Mouse (Mus musculus) limb, embryonic 14.5 days (tissue): ENCODE results near the gene Gpalpp1. TPM values are rescaled to one million over a fixed set of nuclear protein-coding genes. Genes with fewer than 3 reads are reported as not detected.

ENCODE experiments used
- ATAC-seq: fragments of 200-750 bp; cut with Nextera tagmentation; 2 replicates; pipeline ENCODE4 v1.8.0; 2017; ENCODE audit warnings: low read depth, moderate number of reproducible peaks, moderate TSS enrichment; ENCODE audit not compliant: low FRiP score
- DNase-seq: peaks from one replicate; pipeline ENCODE4 v3.0.0-alpha.2; 2015; ENCODE audit warnings: low spot score
- H3K27ac ChIP-seq: fragments of 300-500 bp; sonication (generic); replicated peaks from 2 replicates; pipeline ENCODE4 v1.5.1; 2014; ENCODE audit warnings: low read depth, mild to moderate bottlenecking, low read length, moderate library complexity, mixed read lengths
- H3K27me3 ChIP-seq: fragments of 300-500 bp; sonication (generic); 2 replicates; pipeline ENCODE4 v1.6.1; 2014; ENCODE audit warnings: low read length, mixed read lengths; ENCODE audit not compliant: control insufficient read depth, insufficient read depth
- H3K36me3 ChIP-seq: fragments of 300-500 bp; sonication (generic); 2 replicates; pipeline ENCODE4 v1.6.1; 2014; ENCODE audit warnings: mild to moderate bottlenecking, low read length, moderate library complexity, mixed read lengths; ENCODE audit not compliant: control insufficient read depth, insufficient read depth
- H3K4me1 ChIP-seq: fragments of 300-500 bp; sonication (generic); 2 replicates; pipeline ENCODE4 v1.6.1; 2014; ENCODE audit warnings: antibody characterized with exemption, low read length, mixed read lengths; ENCODE audit not compliant: control insufficient read depth, insufficient read depth
- H3K4me2 ChIP-seq: fragments of 300-500 bp; sonication (generic); replicated peaks from 2 replicates; pipeline ENCODE4 v1.6.1; 2014; ENCODE audit warnings: low read depth, mild to moderate bottlenecking, low read length, moderate library complexity; ENCODE audit not compliant: severe bottlenecking
- H3K4me3 ChIP-seq: fragments of 300-500 bp; sonication (generic); replicated peaks from 2 replicates; pipeline ENCODE4 v1.5.1; 2014; ENCODE audit warnings: low read length
- H3K9ac ChIP-seq: fragments of 300-500 bp; sonication (generic); 2 replicates; pipeline ENCODE4 v1.6.1; 2014; ENCODE audit warnings: mild to moderate bottlenecking, low read depth, low read length, moderate library complexity; ENCODE audit not compliant: severe bottlenecking
- H3K9me3 ChIP-seq: fragments of 300-500 bp; sonication (generic); 2 replicates; pipeline ENCODE4 v1.6.1; 2016; ENCODE audit warnings: low read length; ENCODE audit not compliant: control insufficient read depth
- POLR2A ChIP-seq: fragments of 200-500 bp; IDR thresholded peaks from 2 replicates; pipeline ENCODE4 v1.8.0; 2012; ENCODE audit warnings: inconsistent platforms, mild to moderate bottlenecking, moderate library complexity, borderline replicate concordance; ENCODE audit not compliant: insufficient read depth, insufficient read length; ENCODE audit errors: extremely low read depth
- WGBS: fragments of 180-500 bp; shearing (Covaris S2); extraction: QIAGEN DNeasy Blood & Tissue Kit; methylation state at CpG from one replicate; pipeline ENCODE4 v1.1.7; 2014; 5-methylcytosine and 5-hydroxymethylcytosine counted together
- polyA plus RNA-seq, 2 experiments: library from polyadenylated mRNA; depleted of rRNA in 1 of 2; stranded (reverse) in 1 of 2; unstranded in 1 of 2; fragments of >200 nt; fragmentation: Nextera tagmentation in 1 of 2; extraction: Ambion mirVana in 1 of 2; gene quantifications; 2 replicates each; pipeline versions ENCODE4 v1.2.1 to v1.2.3; 2012 to 2014

Gene Gpalpp1
- polyA plus RNA-seq, 2 experiments = 10.6 to 12.7 TPM

GRCm38 (mm10) chr14:76115744-76116143 lies 5.2 kb upstream of the Gpalpp1 start:
- no peak overlapping the region for H3K27ac ChIP-seq
- H3K9me3 ChIP-seq = no peaks in the 10 kb centered on the region
- H3K9ac ChIP-seq = no peak overlapping the region
- peaks cover 48% of the 10 kb centered on the region for H3K36me3 ChIP-seq
- no peak overlapping the region for H3K4me3 ChIP-seq
- WGBS = 82% methylated on average over 5 of the region's 5 CpGs
- H3K4me1 ChIP-seq = 0 out of 2 replicates have a peak, but pooled peaks cover 3% of the 10 kb centered on the region
- no peak for TF ChIP-seq POLR2A
- no peak for DNase-seq
- H3K4me2 ChIP-seq = no peak overlapping the region
- ATAC-seq = no peak
- no peaks in the 10 kb centered on the region for H3K27me3 ChIP-seq

DNA sequence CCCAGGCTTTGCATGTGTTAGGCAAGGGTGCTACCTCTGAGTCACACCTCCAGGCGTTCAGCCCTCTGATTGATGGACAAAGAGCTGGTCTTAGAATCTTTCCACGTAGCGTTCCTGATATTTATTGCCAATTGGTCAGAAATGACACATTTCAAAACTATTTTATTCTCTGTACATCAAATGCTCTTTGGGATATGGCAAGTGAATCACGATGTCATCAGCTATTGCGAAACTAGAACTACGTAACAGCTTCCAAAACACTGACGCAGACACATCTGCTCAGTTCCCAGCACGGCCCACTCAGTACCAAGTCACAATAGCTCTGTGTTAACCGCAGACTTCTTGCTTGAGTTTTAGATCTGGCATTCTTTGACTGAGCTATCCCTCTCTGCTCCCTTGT lies 11.0 kb downstream of the Gpalpp1 start:
- no peaks in the 10 kb centered on the region for H3K27me3 ChIP-seq
- DNase-seq = no peak
- ATAC-seq = no peak
- no peak overlapping the region for H3K27ac ChIP-seq
- H3K9ac ChIP-seq = no peak overlapping the region
- TF ChIP-seq POLR2A = no peak
- H3K4me3 ChIP-seq = no peak overlapping the region
- H3K36me3 ChIP-seq = peaks cover 72% of the 10 kb centered on the region
- H3K4me2 ChIP-seq = no peak overlapping the region
- no peaks in the 10 kb centered on the region for H3K9me3 ChIP-seq
- no peaks in the 10 kb centered on the region for H3K4me1 ChIP-seq
- 94% methylated on average over 9 of the region's 9 CpGs for WGBS

GRCm38 (mm10) chr14:76097815-76098214 lies 12.7 kb downstream of the Gpalpp1 start:
- Histone ChIP-seq H3K27ac (no peak overlapping the region), H3K27me3 (no peaks in the 10 kb centered on the region), H3K9ac (no peak overlapping the region), H3K4me2 (no peak overlapping the region), H3K4me1 (no peaks in the 10 kb centered on the region), H3K9me3 (no peaks in the 10 kb centered on the region), H3K36me3 (peaks cover 71% of the 10 kb centered on the region), H3K4me3 (no peak overlapping the region)
- ATAC-seq (no peak), DNase-seq (no peak)
- TF ChIP-seq POLR2A = no peak
- 92% methylated on average over 5 of the region's 5 CpGs for WGBS

DNA sequence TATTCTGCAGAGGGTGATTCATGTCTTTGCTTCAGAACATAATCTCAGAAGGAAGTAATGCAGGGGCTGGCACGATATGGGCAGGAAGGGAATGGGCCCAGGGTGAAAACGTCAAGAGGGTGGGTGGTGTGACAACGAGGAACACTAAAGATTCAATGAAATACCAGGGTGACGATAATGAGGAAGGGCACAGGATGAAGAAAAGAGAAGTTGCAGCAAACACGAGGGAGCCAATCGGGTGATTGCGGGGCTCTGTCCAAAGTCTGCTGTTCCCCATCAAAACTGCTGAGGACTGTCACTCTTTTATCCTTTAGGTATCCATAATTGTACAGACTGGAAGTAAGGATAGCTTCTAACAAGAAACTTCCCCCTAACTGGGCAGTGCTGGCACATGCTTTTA lies 13.3 kb downstream of the Gpalpp1 start:
- ATAC-seq = no peak
- Histone ChIP-seq H3K27ac (no peak overlapping the region), H3K36me3 (peaks cover 77% of the 10 kb centered on the region)

GRCm38 (mm10) chr14:76084188-76084587 lies 26.4 kb downstream of the Gpalpp1 start:
- Histone ChIP-seq H3K9ac (no peak overlapping the region), H3K4me1 (no peaks in the 10 kb centered on the region), H3K4me2 (no peak overlapping the region), H3K27me3 (no peaks in the 10 kb centered on the region), H3K9me3 (no peaks in the 10 kb centered on the region), H3K4me3 (no peak overlapping the region), H3K36me3 (peaks cover 4% of the 10 kb centered on the region), H3K27ac (no peak overlapping the region)
- TF ChIP-seq POLR2A = no peak
- no peak for DNase-seq
- WGBS = 81% methylated on average over 3 of the region's 3 CpGs
- no peak for ATAC-seq

More for the DNA sequence above, 13.3 kb downstream of the Gpalpp1 start:
- Histone ChIP-seq H3K4me3 (no peak overlapping the region), H3K9me3 (no peaks in the 10 kb centered on the region), H3K4me2 (no peak overlapping the region), H3K4me1 (no peaks in the 10 kb centered on the region), H3K27me3 (no peaks in the 10 kb centered on the region), H3K9ac (no peak overlapping the region)
- DNase-seq = no peak
- 88% methylated on average over 7 of the region's 7 CpGs for WGBS
- no peak for TF ChIP-seq POLR2A
